Mouse (Mus musculus) kidney, adult 2 months (tissue): Measurements from ENCODE around the gene Hoxb1.

Source experiments
- CTCF ChIP-seq: fragments of 200-500 bp; conservative IDR thresholded peaks from 2 replicates; pipeline ENCODE4 v1.5.1; 2011; ENCODE audit warnings: low read depth, mild to moderate bottlenecking, control low read depth, low read length, moderate library complexity, mixed read lengths; ENCODE audit not compliant: insufficient read depth, insufficient read length
- POLR2A ChIP-seq: fragments of 200-500 bp; IDR thresholded peaks from one replicate; pipeline ENCODE4 v1.6.1; 2011; ENCODE audit warnings: low read depth, low read length, control low read depth

- TF ChIP-seq POLR2A (no peak), CTCF (no peak)
Measured at GRCm38 (mm10) chr11:96326705-96327104, 38.8 kb upstream of the Hoxb1 start.
